Mouse (Mus musculus): ENCODE data around the gene Mtmr3. TPM values are rescaled to one million over a fixed set of nuclear protein-coding genes. Genes with fewer than 3 reads are reported as not detected.

Mtmr3 gene
- polyA plus RNA-seq, 1 experiment from 2014 or later: 34.4 TPM

- Histone ChIP-seq H3K9me3 (no peaks in the 10 kb centered on the region), H3K27ac (replicated peaks) (no peak overlapping the region), H3K36me3 (peaks cover 29% of the 10 kb centered on the region), H3K27me3 (no peaks in the 10 kb centered on the region), H3K9ac (no peak overlapping the region), H3K4me2 (no peak overlapping the region), H3K4me1 (replicated peaks) (no peaks in the 10 kb centered on the region), H3K4me3 (no peak overlapping the region)
- no peak for ATAC-seq (ENCODE audit: low FRiP score, low read depth)
- 92% methylated on average over 4 of the region's 4 CpGs for WGBS
Observed at GRCm38 (mm10) chr11:4500826-4501225, 93.8 kb downstream of the Mtmr3 start.

GRCm38 (mm10) chr11:4500261-4500660, 94.4 kb downstream of the Mtmr3 start:
- Histone ChIP-seq H3K4me3 (no peak overlapping the region), H3K36me3 (peaks cover 27% of the 10 kb centered on the region), H3K9ac (no peak overlapping the region), H3K27me3 (no peaks in the 10 kb centered on the region), H3K27ac (replicated peaks) (no peak overlapping the region), H3K4me1 (replicated peaks) (no peaks in the 10 kb centered on the region), H3K4me2 (no peak overlapping the region), H3K9me3 (no peaks in the 10 kb centered on the region)
- WGBS: 89% methylated on average over 1 of the region's 1 CpGs
- ATAC-seq (ENCODE audit: low FRiP score, low read depth): no peak

GRCm38 (mm10) chr11:4499456-4499855, 95.2 kb downstream of the Mtmr3 start:
- Histone ChIP-seq H3K27ac (replicated peaks) (no peak overlapping the region), H3K9ac (no peak overlapping the region), H3K36me3 (peaks cover 27% of the 10 kb centered on the region), H3K4me2 (no peak overlapping the region), H3K4me1 (replicated peaks) (no peaks in the 10 kb centered on the region), H3K9me3 (no peaks in the 10 kb centered on the region), H3K4me3 (no peak overlapping the region), H3K27me3 (no peaks in the 10 kb centered on the region)
- WGBS: 88% methylated on average over 2 of the region's 2 CpGs
- ATAC-seq (ENCODE audit: low FRiP score, low read depth): no peak

- H3K27ac ChIP-seq (replicated peaks): no peak overlapping the region
Observed at GRCm38 (mm10) chr11:4498774-4499173, 95.9 kb downstream of the Mtmr3 start.

GRCm38 (mm10) chr11:4497501-4498118, 97.1 kb downstream of the Mtmr3 start:
- Histone ChIP-seq H3K9me3 (no peaks in the 10 kb centered on the region), H3K4me3 (no peak overlapping the region), H3K4me2 (no peak overlapping the region), H3K27me3 (no peaks in the 10 kb centered on the region), H3K27ac (replicated peaks) (no peak overlapping the region), H3K9ac (no peak overlapping the region), H3K4me1 (replicated peaks) (no peaks in the 10 kb centered on the region), H3K36me3 (peaks cover 19% of the 10 kb centered on the region)
- WGBS: 84% methylated on average over 10 of the region's 10 CpGs
- no peak for ATAC-seq (ENCODE audit: low FRiP score, low read depth)

More at GRCm38 (mm10) chr11:4498774-4499173, 95.9 kb downstream of the Mtmr3 start:
- 88% methylated on average over 9 of the region's 9 CpGs for WGBS
- no peak for ATAC-seq (ENCODE audit: low FRiP score, low read depth)
- no peaks in the 10 kb centered on the region for H3K4me1 ChIP-seq (replicated peaks)
- no peak overlapping the region for H3K4me2 ChIP-seq
- H3K9me3 ChIP-seq: no peaks in the 10 kb centered on the region
- H3K36me3 ChIP-seq: peaks cover 25% of the 10 kb centered on the region
- H3K4me3 ChIP-seq: no peak overlapping the region
- no peak overlapping the region for H3K9ac ChIP-seq
- H3K27me3 ChIP-seq: no peaks in the 10 kb centered on the region

- H3K36me3 ChIP-seq: peaks cover 41% of the 10 kb centered on the region
- no peaks in the 10 kb centered on the region for H3K9me3 ChIP-seq
- no peak overlapping the region for H3K27ac ChIP-seq (replicated peaks)
- H3K4me1 ChIP-seq (replicated peaks): no peaks in the 10 kb centered on the region
- ATAC-seq (ENCODE audit: low FRiP score, low read depth): no peak
- H3K4me3 ChIP-seq: no peak overlapping the region
- no peak overlapping the region for H3K4me2 ChIP-seq
- no peaks in the 10 kb centered on the region for H3K27me3 ChIP-seq
- WGBS: 82% methylated on average over 4 of the region's 4 CpGs
- H3K9ac ChIP-seq: no peak overlapping the region
Observed at GRCm38 (mm10) chr11:4495021-4495540, 99.6 kb downstream of the Mtmr3 start.

- ATAC-seq (ENCODE audit: low FRiP score, low read depth): no peak
- no peaks in the 10 kb centered on the region for H3K9me3 ChIP-seq
- H3K4me2 ChIP-seq: no peak overlapping the region
- no peak overlapping the region for H3K27ac ChIP-seq (replicated peaks)
- H3K9ac ChIP-seq: no peak overlapping the region
- no peaks in the 10 kb centered on the region for H3K4me1 ChIP-seq (replicated peaks)
- 98% methylated on average over 4 of the region's 4 CpGs for WGBS
- no peaks in the 10 kb centered on the region for H3K27me3 ChIP-seq
- H3K4me3 ChIP-seq: no peak overlapping the region
- peaks cover 76% of the 10 kb centered on the region for H3K36me3 ChIP-seq
Observed at GRCm38 (mm10) chr11:4489207-4489606, 105.5 kb downstream of the Mtmr3 start.

- no peak for ATAC-seq (ENCODE audit: low FRiP score, low read depth)
- H3K36me3 ChIP-seq: peaks cover 80% of the 10 kb centered on the region
- no peaks in the 10 kb centered on the region for H3K9me3 ChIP-seq
- H3K27ac ChIP-seq (replicated peaks): no peak overlapping the region
- 96% methylated on average over 2 of the region's 2 CpGs for WGBS
- H3K4me3 ChIP-seq: no peak overlapping the region
- no peaks in the 10 kb centered on the region for H3K27me3 ChIP-seq
- H3K9ac ChIP-seq: no peak overlapping the region
- no peak overlapping the region for H3K4me2 ChIP-seq
- no peaks in the 10 kb centered on the region for H3K4me1 ChIP-seq (replicated peaks)
Observed at GRCm38 (mm10) chr11:4488798-4489197, 105.9 kb downstream of the Mtmr3 start.

GRCm38 (mm10) chr11:4488367-4488766, 106.3 kb downstream of the Mtmr3 start:
- Histone ChIP-seq H3K36me3 (peaks cover 82% of the 10 kb centered on the region), H3K4me2 (no peak overlapping the region), H3K9ac (no peak overlapping the region), H3K9me3 (no peaks in the 10 kb centered on the region), H3K4me3 (no peak overlapping the region), H3K4me1 (replicated peaks) (no peaks in the 10 kb centered on the region), H3K27ac (replicated peaks) (no peak overlapping the region), H3K27me3 (no peaks in the 10 kb centered on the region)
- no peak for ATAC-seq (ENCODE audit: low FRiP score, low read depth)
- WGBS: 97% methylated on average over 13 of the region's 13 CpGs

GRCm38 (mm10) chr11:4487401-4487965, 107.2 kb downstream of the Mtmr3 start:
- ATAC-seq (ENCODE audit: low FRiP score, low read depth): peak; percentile 65; the same call in 1 of the 2 replicates
- H3K9ac ChIP-seq: no peak overlapping the region
- no peaks in the 10 kb centered on the region for H3K9me3 ChIP-seq
- no peak overlapping the region for H3K4me3 ChIP-seq
- no peaks in the 10 kb centered on the region for H3K4me1 ChIP-seq (replicated peaks)
- H3K27ac ChIP-seq (replicated peaks): no peak overlapping the region
- 78% methylated on average over 8 of the region's 8 CpGs for WGBS
- peaks cover 83% of the 10 kb centered on the region for H3K36me3 ChIP-seq
- no peaks in the 10 kb centered on the region for H3K27me3 ChIP-seq
- H3K4me2 ChIP-seq: no peak overlapping the region

GRCm38 (mm10) chr11:4484541-4484940, 110.1 kb downstream of the Mtmr3 start:
- 95% methylated on average over 5 of the region's 5 CpGs for WGBS
- Histone ChIP-seq H3K9ac (no peak overlapping the region), H3K9me3 (no peaks in the 10 kb centered on the region)

GRCm38 (mm10) chr11:4482641-4483040, 112.0 kb downstream of the Mtmr3 start:
- no peaks in the 10 kb centered on the region for H3K4me1 ChIP-seq (replicated peaks)
- H3K27ac ChIP-seq (replicated peaks): no peak overlapping the region
- H3K4me2 ChIP-seq: no peak overlapping the region
- H3K27me3 ChIP-seq: no peaks in the 10 kb centered on the region
- no peaks in the 10 kb centered on the region for H3K9me3 ChIP-seq
- no peak overlapping the region for H3K9ac ChIP-seq
- H3K36me3 ChIP-seq: peaks cover 76% of the 10 kb centered on the region
- no peak for ATAC-seq (ENCODE audit: low FRiP score, low read depth)
- no peak overlapping the region for H3K4me3 ChIP-seq
- 85% methylated on average over 5 of the region's 5 CpGs for WGBS

More at GRCm38 (mm10) chr11:4484541-4484940, 110.1 kb downstream of the Mtmr3 start:
- Histone ChIP-seq H3K4me1 (replicated peaks) (no peaks in the 10 kb centered on the region), H3K4me2 (no peak overlapping the region), H3K27me3 (no peaks in the 10 kb centered on the region), H3K4me3 (no peak overlapping the region), H3K36me3 (peaks cover 87% of the 10 kb centered on the region), H3K27ac (replicated peaks) (no peak overlapping the region)
- no peak for ATAC-seq (ENCODE audit: low FRiP score, low read depth)

Data from hindbrain, embryonic 15.5 days (tissue).